Mouse (Mus musculus) granulocyte monocyte progenitor cell, adult 5-6 weeks (primary cell): ENCODE measurements around the gene Setd2. TPM values are rescaled to one million over a fixed set of nuclear protein-coding genes. Genes with fewer than 3 reads are reported as not detected.

Experiments
- ATAC-seq: replicated peaks from 2 replicates; pipeline ENCODE4 v1.8.0; 2016; ENCODE audit warnings: mild to moderate bottlenecking, moderate TSS enrichment, inconsistent platforms; ENCODE audit not compliant: poor library complexity, severe bottlenecking
- total RNA-seq, 2 experiments: library from RNA; stranded (forward) in 1 of 2; stranded (reverse) in 1 of 2; fragments of 200-712, 200-1000 nt in 1 of 2; fragments of >200 nt in 1 of 2; fragmentation: Nextera tagmentation in 1 of 2; gene quantifications; 2 replicates each; pipeline ENCODE4 v1.2.3; 2014 to 2017

Setd2 gene
- total RNA-seq, 2 experiments from 2014 or later: 125 to 131 TPM

GRCm38 (mm10) chr9:110622621-110623219 is 90.3 kb downstream of the Setd2 start:
- no peak for ATAC-seq

- ATAC-seq: no peak
Measured at GRCm38 (mm10) chr9:110623416-110624195, 91.2 kb downstream of the Setd2 start.

- ATAC-seq: peak; percentile 74
Measured at GRCm38 (mm10) chr9:110624361-110625166, 92.2 kb downstream of the Setd2 start, which contains the start of gene Nradd. TSS of gene Nradd (minus strand) at chr9:110624452.

GRCm38 (mm10) chr9:110625350-110625908 is 93.0 kb downstream of the Setd2 start:
- no peak for ATAC-seq

GRCm38 (mm10) chr9:110630171-110630570 is 97.8 kb downstream of the Setd2 start:
- ATAC-seq: no peak

- ATAC-seq: peak; percentile 56
Measured at GRCm38 (mm10) chr9:110631191-110631590, 98.8 kb downstream of the Setd2 start.

- no peak for ATAC-seq
Measured at GRCm38 (mm10) chr9:110631651-110632275, 99.4 kb downstream of the Setd2 start.

GRCm38 (mm10) chr9:110632671-110633070 is 100.3 kb downstream of the Setd2 start:
- ATAC-seq: no peak

- no peak for ATAC-seq
Measured at GRCm38 (mm10) chr9:110633882-110634281, 101.5 kb downstream of the Setd2 start.

GRCm38 (mm10) chr9:110635225-110635624 is 102.8 kb downstream of the Setd2 start:
- ATAC-seq: peak; percentile 58

- no peak; the same call in 1 of the 2 replicates for ATAC-seq
Measured at GRCm38 (mm10) chr9:110638611-110639021, 106.2 kb downstream of the Setd2 start.

GRCm38 (mm10) chr9:110641006-110641405 is 108.6 kb downstream of the Setd2 start:
- no peak for ATAC-seq

- ATAC-seq: no peak
Measured at GRCm38 (mm10) chr9:110642812-110643524, 110.6 kb downstream of the Setd2 start.

- ATAC-seq: no peak
Measured at GRCm38 (mm10) chr9:110643787-110644186, 111.4 kb downstream of the Setd2 start.

GRCm38 (mm10) chr9:110644295-110644694 is 111.9 kb downstream of the Setd2 start:
- no peak for ATAC-seq

- ATAC-seq: peak; percentile 90
Measured at GRCm38 (mm10) chr9:110645219-110645618, 112.8 kb downstream of the Setd2 start.

GRCm38 (mm10) chr9:110649775-110650174 is 117.4 kb downstream of the Setd2 start:
- no peak for ATAC-seq

- peak; percentile 20 for ATAC-seq
Measured at GRCm38 (mm10) chr9:110651931-110652722, 119.7 kb downstream of the Setd2 start.
